Mouse (Mus musculus) CH12.LX (cell line): ENCODE measurements around the gene Aurkb.

ENCODE experiments used
- CTCF ChIP-seq, 2 experiments: IDR thresholded peaks in 1 of 2; conservative IDR thresholded peaks in 1 of 2; 2 replicates each; pipeline ENCODE4 v1.5.1; 2011 to 2012; ENCODE audit warnings: low read depth in 2 of 2, low read length in 2 of 2, improper control_type of control experiment in 1 of 2, inconsistent platforms in 1 of 2, mild to moderate bottlenecking in 1 of 2, moderate library complexity in 1 of 2
- EP300 ChIP-seq: IDR thresholded peaks from 2 replicates; pipeline ENCODE4 v1.6.1; 2011; ENCODE audit warnings: low read length, improper control_type of control experiment
- HCFC1 ChIP-seq: IDR thresholded peaks from 2 replicates; pipeline ENCODE4 v1.6.1; 2012; ENCODE audit warnings: low read depth, mild to moderate bottlenecking, inconsistent platforms, low read length, improper control_type of control experiment
- MAX ChIP-seq: IDR thresholded peaks from 2 replicates; pipeline ENCODE4 v1.6.1; 2011; ENCODE audit warnings: low read length, improper control_type of control experiment
- MYC ChIP-seq: IDR thresholded peaks from 2 replicates; pipeline ENCODE4 v1.6.1; 2011; ENCODE audit warnings: low read depth, mild to moderate bottlenecking, improper control_type of control experiment, low read length
- NELFE ChIP-seq: IDR thresholded peaks from 2 replicates; pipeline ENCODE4 v1.6.1; 2011; ENCODE audit warnings: low read depth, low read length, improper control_type of control experiment
- POLR2A ChIP-seq: IDR thresholded peaks from 2 replicates; pipeline ENCODE4 v1.6.1; 2011; ENCODE audit warnings: low read depth, mild to moderate bottlenecking, improper control_type of control experiment, low read length
- POLR2AphosphoS2 ChIP-seq: IDR thresholded peaks from 2 replicates; pipeline ENCODE4 v1.6.1; 2011; ENCODE audit warnings: low read depth, low read length, improper control_type of control experiment
- TCF12 ChIP-seq: IDR thresholded peaks from 2 replicates; pipeline ENCODE4 v1.6.1; 2014; ENCODE audit warnings: low read depth, mild to moderate bottlenecking, inconsistent platforms, low read length, improper control_type of control experiment
- ZMIZ1 ChIP-seq: IDR thresholded peaks from 2 replicates; pipeline ENCODE4 v1.6.1; 2012; ENCODE audit warnings: low read depth, mild to moderate bottlenecking, inconsistent platforms, low read length, improper control_type of control experiment

- no peak for TF ChIP-seq CTCF (conservative IDR thresholded peaks at IDR 0.05 in 1 of 2, IDR thresholded peaks at IDR 0.05 in 1 of 2; ENCODE audit: low read depth in 2 of 2, low read length in 2 of 2)
- TF ChIP-seq HCFC1 = no peak
- TF ChIP-seq POLR2A = no peak
- TF ChIP-seq MAX = no peak
- no peak for TF ChIP-seq EP300
- TF ChIP-seq ZMIZ1 = no peak
- TF ChIP-seq POLR2AphosphoS2 = no peak
- no peak for TF ChIP-seq NELFE
- TF ChIP-seq MYC = no peak
- no peak for TF ChIP-seq TCF12
Measured at GRCm38 (mm10) chr11:69038173-69038572, 7.3 kb upstream of the Aurkb start.
